Mouse (Mus musculus): ENCODE measurements around the gene Lyg1.

Gene Lyg1

GRCm38 (mm10) chr1:37925971-37926370 is 31.6 kb downstream of the Lyg1 start:
- no peak overlapping the region for H3K4me3 ChIP-seq (replicated peaks; ENCODE audit: low read length)
- H3K36me3 ChIP-seq (ENCODE audit: insufficient read depth, low read length): no peaks in the 10 kb centered on the region
- no peak for TF ChIP-seq POU5F1 (IDR thresholded peaks at IDR 0.05; ENCODE audit: borderline replicate concordance, low read length)
- no peak for TF ChIP-seq CTCF (conservative IDR thresholded peaks at IDR 0.05; ENCODE audit: low read length)
- peaks cover 51% of the 10 kb centered on the region for H3K4me1 ChIP-seq (replicated peaks; ENCODE audit: low read depth, low read length)
- H3K9me3 ChIP-seq (ENCODE audit: low read length): no peaks in the 10 kb centered on the region
- H3K27me3 ChIP-seq (ENCODE audit: insufficient read depth, low read length): peaks cover 19% of the 10 kb centered on the region

- H3K4me1 ChIP-seq (replicated peaks; ENCODE audit: low read depth, low read length): peaks cover 40% of the 10 kb centered on the region
- peak overlapping the region; percentile 53 for H3K4me3 ChIP-seq (replicated peaks; ENCODE audit: low read length)
- no peaks in the 10 kb centered on the region for H3K36me3 ChIP-seq (ENCODE audit: insufficient read depth, low read length)
- peaks cover 33% of the 10 kb centered on the region for H3K27me3 ChIP-seq (ENCODE audit: insufficient read depth, low read length)
- H3K9me3 ChIP-seq (ENCODE audit: low read length): no peaks in the 10 kb centered on the region
- no peak for TF ChIP-seq POU5F1 (IDR thresholded peaks at IDR 0.05; ENCODE audit: borderline replicate concordance, low read length)
- TF ChIP-seq CTCF (conservative IDR thresholded peaks at IDR 0.05; ENCODE audit: low read length): no peak
- TF ChIP-seq NANOG (IDR thresholded peaks at IDR 0.05; ENCODE audit: borderline replicate concordance, low read length): no peak
Observed at GRCm38 (mm10) chr1:37922536-37922935, 35.0 kb downstream of the Lyg1 start.

- Histone ChIP-seq H3K27me3 (ENCODE audit: insufficient read depth, low read length) (peaks cover 55% of the 10 kb centered on the region), H3K4me1 (replicated peaks; ENCODE audit: low read depth, low read length) (peaks cover 11% of the 10 kb centered on the region), H3K36me3 (ENCODE audit: insufficient read depth, low read length) (no peaks in the 10 kb centered on the region), H3K4me3 (replicated peaks; ENCODE audit: low read length) (no peak overlapping the region), H3K9me3 (ENCODE audit: low read length) (no peaks in the 10 kb centered on the region)
- no peak for TF ChIP-seq NANOG (IDR thresholded peaks at IDR 0.05; ENCODE audit: borderline replicate concordance, low read length)
- TF ChIP-seq POU5F1 (IDR thresholded peaks at IDR 0.05; ENCODE audit: borderline replicate concordance, low read length): no peak
- no peak for TF ChIP-seq CTCF (conservative IDR thresholded peaks at IDR 0.05; ENCODE audit: low read length)
Observed at GRCm38 (mm10) chr1:37918096-37918495, 39.5 kb downstream of the Lyg1 start.

- Histone ChIP-seq H3K9me3 (ENCODE audit: low read length) (no peaks in the 10 kb centered on the region), H3K4me1 (replicated peaks; ENCODE audit: low read depth, low read length) (peaks cover 9% of the 10 kb centered on the region), H3K36me3 (ENCODE audit: insufficient read depth, low read length) (no peaks in the 10 kb centered on the region), H3K27me3 (ENCODE audit: insufficient read depth, low read length) (peaks cover 51% of the 10 kb centered on the region), H3K4me3 (replicated peaks; ENCODE audit: low read length) (no peak overlapping the region)
- TF ChIP-seq NANOG (IDR thresholded peaks at IDR 0.05; ENCODE audit: borderline replicate concordance, low read length): no peak
- TF ChIP-seq CTCF (conservative IDR thresholded peaks at IDR 0.05; ENCODE audit: low read length): no peak
Observed at GRCm38 (mm10) chr1:37917666-37918065, 39.9 kb downstream of the Lyg1 start.

- H3K27me3 ChIP-seq (ENCODE audit: insufficient read depth, low read length): peaks cover 46% of the 10 kb centered on the region
- no peak within 1 kb of the TSS for H3K4me3 ChIP-seq (replicated peaks; ENCODE audit: low read length)
- TF ChIP-seq CTCF (conservative IDR thresholded peaks at IDR 0.05; ENCODE audit: low read length): no peak
- no peak for TF ChIP-seq NANOG (IDR thresholded peaks at IDR 0.05; ENCODE audit: borderline replicate concordance, low read length)
- no peak for TF ChIP-seq POU5F1 (IDR thresholded peaks at IDR 0.05; ENCODE audit: borderline replicate concordance, low read length)
- no peaks in the 10 kb centered on the region for H3K36me3 ChIP-seq (ENCODE audit: insufficient read depth, low read length)
- no peaks in the 10 kb centered on the region for H3K9me3 ChIP-seq (ENCODE audit: low read length)
- H3K4me1 ChIP-seq (replicated peaks; ENCODE audit: low read depth, low read length): peaks cover 9% of the 10 kb centered on the region
Observed at GRCm38 (mm10) chr1:37916393-37916792, 41.2 kb downstream of the Lyg1 start, which contains the start of gene Lyg2. Gene Lyg2 (minus strand): TSS chr1:37916493.

GRCm38 (mm10) chr1:37912751-37913150 is 44.8 kb downstream of the Lyg1 start:
- Histone ChIP-seq H3K4me3 (replicated peaks; ENCODE audit: low read length) (no peak overlapping the region), H3K27me3 (ENCODE audit: insufficient read depth, low read length) (peaks cover 38% of the 10 kb centered on the region), H3K9me3 (ENCODE audit: low read length) (no peaks in the 10 kb centered on the region), H3K4me1 (replicated peaks; ENCODE audit: low read depth, low read length) (peaks cover 14% of the 10 kb centered on the region), H3K36me3 (ENCODE audit: insufficient read depth, low read length) (no peaks in the 10 kb centered on the region)
- no peak for TF ChIP-seq CTCF (conservative IDR thresholded peaks at IDR 0.05; ENCODE audit: low read length)
- TF ChIP-seq NANOG (IDR thresholded peaks at IDR 0.05; ENCODE audit: borderline replicate concordance, low read length): no peak
- TF ChIP-seq POU5F1 (IDR thresholded peaks at IDR 0.05; ENCODE audit: borderline replicate concordance, low read length): no peak

GRCm38 (mm10) chr1:37903178-37903577 is 54.4 kb downstream of the Lyg1 start:
- peaks cover 9% of the 10 kb centered on the region for H3K36me3 ChIP-seq (ENCODE audit: insufficient read depth, low read length)
- H3K27me3 ChIP-seq (ENCODE audit: insufficient read depth, low read length): no peaks in the 10 kb centered on the region
- TF ChIP-seq NANOG (IDR thresholded peaks at IDR 0.05; ENCODE audit: borderline replicate concordance, low read length) (no peak), CTCF (conservative IDR thresholded peaks at IDR 0.05; ENCODE audit: low read length) (peak; percentile 18), POU5F1 (IDR thresholded peaks at IDR 0.05; ENCODE audit: borderline replicate concordance, low read length) (no peak)
- H3K4me3 ChIP-seq (replicated peaks; ENCODE audit: low read length): no peak overlapping the region
- peaks cover 23% of the 10 kb centered on the region for H3K4me1 ChIP-seq (replicated peaks; ENCODE audit: low read depth, low read length)
- H3K9me3 ChIP-seq (ENCODE audit: low read length): no peaks in the 10 kb centered on the region

- Histone ChIP-seq H3K4me1 (replicated peaks; ENCODE audit: low read depth, low read length) (peaks cover 23% of the 10 kb centered on the region), H3K27me3 (ENCODE audit: insufficient read depth, low read length) (no peaks in the 10 kb centered on the region), H3K4me3 (replicated peaks; ENCODE audit: low read length) (peak overlapping the region; percentile 1; the same call in 1 of the 2 replicates), H3K36me3 (ENCODE audit: insufficient read depth, low read length) (peaks cover 37% of the 10 kb centered on the region), H3K9me3 (ENCODE audit: low read length) (no peaks in the 10 kb centered on the region)
- TF ChIP-seq NANOG (IDR thresholded peaks at IDR 0.05; ENCODE audit: borderline replicate concordance, low read length) (no peak), CTCF (conservative IDR thresholded peaks at IDR 0.05; ENCODE audit: low read length) (no peak), POU5F1 (IDR thresholded peaks at IDR 0.05; ENCODE audit: borderline replicate concordance, low read length) (no peak)
Observed at GRCm38 (mm10) chr1:37900288-37900687, 57.3 kb downstream of the Lyg1 start.

GRCm38 (mm10) chr1:37899816-37900215 is 57.7 kb downstream of the Lyg1 start:
- Histone ChIP-seq H3K4me1 (replicated peaks; ENCODE audit: low read depth, low read length) (peaks cover 23% of the 10 kb centered on the region), H3K27me3 (ENCODE audit: insufficient read depth, low read length) (no peaks in the 10 kb centered on the region), H3K36me3 (ENCODE audit: insufficient read depth, low read length) (peaks cover 42% of the 10 kb centered on the region), H3K9me3 (ENCODE audit: low read length) (no peaks in the 10 kb centered on the region), H3K4me3 (replicated peaks; ENCODE audit: low read length) (no peak overlapping the region)
- TF ChIP-seq CTCF (conservative IDR thresholded peaks at IDR 0.05; ENCODE audit: low read length): no peak
- TF ChIP-seq NANOG (IDR thresholded peaks at IDR 0.05; ENCODE audit: borderline replicate concordance, low read length): no peak
- TF ChIP-seq POU5F1 (IDR thresholded peaks at IDR 0.05; ENCODE audit: borderline replicate concordance, low read length): no peak

Data from E14TG2a.4 (cell line).